Mouse (Mus musculus) spleen, adult 18-20 months (tissue): ENCODE data around the gene Sh3bp5l.
"Not testable (repeated sequence)": the region's sequence is repeated elsewhere in the genome, so short reads cannot be mapped to it uniquely, and the experiment has no call there.

Source experiments
- DNase-seq, 2 experiments: peaks; one replicate each; pipeline ENCODE4 v3.0.0; 2022; ENCODE audit warnings: mixed read lengths in 2 of 2

Gene Sh3bp5l

GRCm38 (mm10) chr11:58322824-58323569 lies 7.5 kb upstream of the Sh3bp5l start:
- DNase-seq, result peak; percentile 94 to 97

- peak in 1 of 2 experiments; percentile 15 for DNase-seq
Measured at GRCm38 (mm10) chr11:58323570-58324340, 6.8 kb upstream of the Sh3bp5l start.

- no peak for DNase-seq
Measured at GRCm38 (mm10) chr11:58324614-58325229, 5.8 kb upstream of the Sh3bp5l start.

GRCm38 (mm10) chr11:58326781-58327180 lies 3.7 kb upstream of the Sh3bp5l start:
- DNase-seq, result no peak

GRCm38 (mm10) chr11:58329906-58330275 lies 633 bp upstream of the Sh3bp5l start:
- DNase-seq, result no peak

GRCm38 (mm10) chr11:58331149-58331495 lies 598 bp downstream of the Sh3bp5l start:
- no peak for DNase-seq

- no peak for DNase-seq
Measured at GRCm38 (mm10) chr11:58331546-58331945, 1.0 kb downstream of the Sh3bp5l start.

GRCm38 (mm10) chr11:58334746-58335145 lies 4.2 kb downstream of the Sh3bp5l start:
- no peak for DNase-seq

- DNase-seq, result no peak
Measured at GRCm38 (mm10) chr11:58346745-58347144, 16.2 kb downstream of the Sh3bp5l start.

GRCm38 (mm10) chr11:58350628-58351027 lies 20.1 kb downstream of the Sh3bp5l start:
- DNase-seq, result no peak

- no peak for DNase-seq
Measured at GRCm38 (mm10) chr11:58351179-58351578, 20.7 kb downstream of the Sh3bp5l start.

- no peak for DNase-seq
Measured at GRCm38 (mm10) chr11:58352681-58353548, 22.4 kb downstream of the Sh3bp5l start.

GRCm38 (mm10) chr11:58353709-58354108 lies 23.2 kb downstream of the Sh3bp5l start:
- no peak for DNase-seq

- DNase-seq, result no peak
Measured at GRCm38 (mm10) chr11:58354476-58354875, 24.0 kb downstream of the Sh3bp5l start.

GRCm38 (mm10) chr11:58354927-58355326 lies 24.4 kb downstream of the Sh3bp5l start:
- DNase-seq, result no peak

GRCm38 (mm10) chr11:58357042-58357441 lies 26.5 kb downstream of the Sh3bp5l start:
- DNase-seq, result no peak

GRCm38 (mm10) chr11:58357844-58358534 lies 27.5 kb downstream of the Sh3bp5l start:
- no peak for DNase-seq

- DNase-seq, result not testable (repeated sequence)
Measured at GRCm38 (mm10) chr11:58362562-58362961, 32.0 kb downstream of the Sh3bp5l start.

GRCm38 (mm10) chr11:58364454-58364853 lies 33.9 kb downstream of the Sh3bp5l start:
- DNase-seq, result no peak

GRCm38 (mm10) chr11:58366191-58366590 lies 35.7 kb downstream of the Sh3bp5l start:
- DNase-seq, result not testable (repeated sequence)

GRCm38 (mm10) chr11:58377273-58377672 lies 46.7 kb downstream of the Sh3bp5l start:
- no peak for DNase-seq

- DNase-seq, result no peak
Measured at GRCm38 (mm10) chr11:58377686-58378085, 47.2 kb downstream of the Sh3bp5l start.
